Mouse (Mus musculus): ENCODE measurements around the gene Pdzrn4. TPM values are rescaled to one million over a fixed set of nuclear protein-coding genes. Genes with fewer than 3 reads are reported as not detected.

The Pdzrn4 gene
- total RNA-seq, 2 experiments from 2014 or later: 1.2 to 1.4 TPM

DNA sequence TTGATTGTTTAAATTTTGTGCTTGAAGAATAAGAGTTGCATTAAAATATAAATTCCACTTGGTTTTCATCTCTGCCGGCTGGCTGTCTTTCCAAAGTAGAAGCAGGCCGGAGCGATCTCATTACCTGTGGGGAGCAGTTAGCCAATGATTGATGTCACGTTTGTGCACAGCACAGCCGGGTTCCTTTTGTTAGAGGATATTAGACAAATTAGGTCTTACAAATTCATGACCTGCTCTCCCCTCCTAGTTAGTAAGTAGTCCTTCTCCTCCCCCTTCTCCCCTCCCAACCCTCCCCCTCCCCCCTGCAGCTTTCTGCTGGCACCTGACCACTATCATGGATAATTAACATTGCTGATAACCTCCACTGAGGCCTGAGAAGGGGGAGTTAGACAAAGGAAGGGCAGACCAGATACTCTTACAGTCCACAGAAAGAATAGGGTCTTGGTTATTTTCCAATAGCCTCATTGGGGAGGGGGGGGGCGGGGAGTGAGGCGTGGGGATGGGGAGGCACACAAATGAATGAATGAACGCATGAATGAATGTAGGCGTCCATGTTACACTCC lies 103.7 kb downstream of the Pdzrn4 start:
- DNase-seq: no peak

- DNase-seq: no peak
These were observed 106.1 kb downstream of the Pdzrn4 start for GRCm38 (mm10) chr15:92502797-92503196.

- DNase-seq: peak; percentile 43 to 44
These were observed 112.7 kb downstream of the Pdzrn4 start for GRCm38 (mm10) chr15:92509372-92509771.

GRCm38 (mm10) chr15:92515651-92516050 lies 119.0 kb downstream of the Pdzrn4 start:
- DNase-seq: no peak

DNA sequence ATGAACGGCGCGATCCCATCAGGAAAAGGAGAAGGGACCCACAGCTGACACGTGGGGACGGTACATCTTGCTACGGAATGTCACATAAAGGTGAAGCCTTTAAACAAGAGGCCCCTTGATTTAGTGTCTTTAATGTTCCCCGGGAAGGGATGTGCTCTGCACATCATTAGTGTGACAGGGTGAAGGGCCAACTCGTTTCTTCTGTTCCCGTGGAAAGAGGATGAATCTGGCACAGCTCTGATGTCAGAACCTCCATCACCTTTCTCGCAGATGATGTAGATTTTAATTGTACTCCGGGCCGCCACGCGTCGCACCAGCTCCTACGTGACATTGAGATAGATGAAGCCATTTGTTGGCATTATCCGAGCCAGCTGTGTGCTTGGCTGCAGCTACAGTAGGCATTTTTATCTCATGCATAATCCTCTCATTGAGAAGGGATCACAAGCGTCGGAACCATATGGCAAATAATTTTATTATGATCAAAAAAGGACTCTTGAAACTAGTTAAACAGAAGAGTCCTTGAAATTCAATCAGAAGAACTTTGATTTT lies 124.1 kb downstream of the Pdzrn4 start:
- no peak for DNase-seq

DNA sequence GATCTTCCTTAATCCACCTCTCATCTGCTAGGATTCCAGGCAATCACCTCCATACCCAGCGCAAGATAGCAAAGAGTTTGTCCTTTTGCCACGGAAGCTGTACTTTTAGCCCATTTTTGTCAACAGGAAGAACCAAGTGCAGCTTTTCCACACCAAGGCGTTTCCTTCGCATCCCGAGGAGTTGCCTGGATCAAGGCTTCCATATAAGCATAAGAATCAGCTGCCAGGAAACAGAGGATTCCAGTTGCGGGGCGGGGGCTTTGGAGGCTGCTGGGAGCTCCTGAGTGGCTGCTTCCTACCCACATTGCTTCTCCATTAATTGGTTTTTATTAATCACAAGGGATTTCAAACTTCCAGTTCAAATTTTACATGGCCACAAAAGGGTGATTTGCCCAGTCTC lies 125.0 kb downstream of the Pdzrn4 start:
- DNase-seq: no peak

GRCm38 (mm10) chr15:92524917-92525316 lies 128.2 kb downstream of the Pdzrn4 start:
- DNase-seq: no peak

- DNase-seq: no peak
These were observed 128.7 kb downstream of the Pdzrn4 start for GRCm38 (mm10) chr15:92525416-92525815.

- DNase-seq: peak in 1 of 2 experiments; percentile 34
These were observed 130.1 kb downstream of the Pdzrn4 start for GRCm38 (mm10) chr15:92526731-92527130.

DNA sequence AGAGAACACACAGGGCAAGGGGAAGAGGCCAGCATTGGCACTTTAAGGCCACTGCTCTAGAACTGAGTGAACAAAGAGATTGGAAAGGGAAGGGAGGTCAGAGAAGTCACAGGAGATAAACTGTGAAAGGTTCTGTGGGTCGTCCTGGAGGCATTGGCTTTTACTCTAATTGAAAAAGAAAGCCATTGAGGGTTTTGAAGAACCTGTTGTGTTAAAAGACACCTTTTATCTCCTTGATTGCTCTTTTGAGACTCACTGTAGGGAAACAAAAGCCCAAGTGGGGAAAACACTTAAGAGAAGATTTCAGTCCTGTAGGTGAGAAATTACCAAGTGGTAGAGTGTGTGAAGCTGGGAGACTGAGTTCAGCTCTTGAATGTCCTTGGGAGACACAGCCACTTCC lies 146.6 kb downstream of the Pdzrn4 start:
- DNase-seq: no peak

- DNase-seq: no peak
These were observed 150.7 kb downstream of the Pdzrn4 start for GRCm38 (mm10) chr15:92547294-92547911.

GRCm38 (mm10) chr15:92555012-92555574 lies 158.4 kb downstream of the Pdzrn4 start:
- DNase-seq: no peak

DNA sequence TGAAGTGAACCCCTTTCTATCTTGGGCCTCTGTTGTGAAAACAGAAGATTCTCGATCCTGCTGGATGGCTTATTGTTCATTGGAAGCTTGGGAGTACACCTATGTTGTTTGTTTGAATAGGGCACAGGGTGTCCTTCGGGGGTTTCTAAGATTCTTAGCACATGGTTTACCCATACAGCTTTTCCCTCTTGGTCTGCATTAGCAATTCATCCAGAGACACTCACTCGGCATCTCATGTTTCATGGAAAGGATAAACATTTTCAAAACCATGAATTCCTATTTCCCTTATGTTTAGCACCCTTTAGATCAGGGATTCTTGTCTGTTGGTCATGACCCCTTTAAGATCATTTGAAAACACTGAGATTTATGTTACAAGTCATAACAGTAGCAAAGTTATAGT lies 159.0 kb downstream of the Pdzrn4 start:
- no peak for DNase-seq

- DNase-seq: no peak
These were observed 161.9 kb downstream of the Pdzrn4 start for GRCm38 (mm10) chr15:92558592-92558991.

- no peak for DNase-seq
These were observed 165.5 kb downstream of the Pdzrn4 start for GRCm38 (mm10) chr15:92562149-92562548.

DNA sequence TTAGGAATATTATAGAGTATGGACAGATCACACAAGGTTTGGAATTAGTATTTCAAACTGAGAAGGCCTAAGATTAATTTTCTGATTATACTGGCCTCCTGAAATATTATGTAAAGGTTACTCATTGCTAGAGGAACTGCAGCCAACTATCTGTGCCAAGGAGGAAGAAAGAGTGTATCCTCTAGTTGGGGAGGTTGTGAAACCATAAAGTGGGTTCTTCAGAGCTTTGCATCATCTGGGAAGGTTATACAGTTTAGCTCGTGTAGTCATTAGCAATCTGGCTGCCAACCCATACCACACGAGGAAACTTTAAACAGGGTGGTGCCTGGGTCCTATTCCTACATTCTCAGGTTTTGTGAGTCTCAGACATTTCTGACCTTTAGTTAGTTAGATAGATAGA lies 166.9 kb downstream of the Pdzrn4 start:
- DNase-seq: no peak

DNA sequence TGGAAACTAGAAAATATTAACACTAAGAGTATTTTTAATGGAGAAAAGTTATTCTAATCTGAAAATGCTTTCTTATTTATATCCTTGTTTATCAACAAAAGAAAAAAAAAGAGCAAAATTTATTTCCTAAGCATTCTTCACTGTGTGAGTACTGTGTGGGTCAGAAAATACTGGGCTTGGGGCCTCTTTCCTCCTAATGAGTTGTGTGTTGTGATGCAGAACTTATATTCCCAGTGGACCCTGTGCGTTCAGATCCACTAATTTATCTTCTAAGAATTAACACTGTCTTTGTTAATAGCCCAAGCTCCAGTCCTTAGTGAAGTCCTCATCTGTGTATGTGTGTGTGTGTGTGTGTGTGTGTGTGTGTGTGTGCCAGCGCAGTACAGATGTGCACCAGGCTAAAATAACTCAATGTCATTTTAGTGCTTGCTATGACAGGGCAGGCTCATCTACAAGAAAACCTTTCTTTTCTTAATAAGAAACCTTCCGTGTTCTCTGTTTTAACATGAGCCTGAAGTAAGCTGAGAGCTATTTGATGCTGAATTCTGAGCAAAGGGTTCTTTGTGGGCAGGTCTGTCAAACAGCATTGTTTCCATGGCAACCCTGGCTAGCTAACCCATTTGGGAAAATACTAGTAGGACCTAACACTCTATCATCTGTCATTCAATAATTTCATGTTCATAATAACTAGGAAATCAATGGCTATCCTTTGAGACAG lies 174.0 kb downstream of the Pdzrn4 start:
- DNase-seq: no peak

DNA sequence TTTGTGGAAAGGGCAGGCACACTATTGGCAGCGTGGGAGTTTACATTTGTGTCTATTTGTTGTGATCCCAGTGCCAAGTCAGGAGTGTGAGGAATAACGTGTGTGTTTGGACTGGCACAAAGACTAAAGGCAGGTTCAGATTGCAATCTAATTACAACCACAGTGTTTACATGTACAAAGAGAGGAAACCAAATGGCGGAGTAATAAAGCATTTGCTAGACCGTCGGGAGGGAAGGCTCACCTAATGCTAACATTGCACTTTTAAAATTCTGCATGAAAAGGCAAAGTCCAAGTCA lies 174.5 kb downstream of the Pdzrn4 start:
- DNase-seq: no peak

GRCm38 (mm10) chr15:92577476-92577875 lies 180.8 kb downstream of the Pdzrn4 start:
- DNase-seq: no peak

DNA sequence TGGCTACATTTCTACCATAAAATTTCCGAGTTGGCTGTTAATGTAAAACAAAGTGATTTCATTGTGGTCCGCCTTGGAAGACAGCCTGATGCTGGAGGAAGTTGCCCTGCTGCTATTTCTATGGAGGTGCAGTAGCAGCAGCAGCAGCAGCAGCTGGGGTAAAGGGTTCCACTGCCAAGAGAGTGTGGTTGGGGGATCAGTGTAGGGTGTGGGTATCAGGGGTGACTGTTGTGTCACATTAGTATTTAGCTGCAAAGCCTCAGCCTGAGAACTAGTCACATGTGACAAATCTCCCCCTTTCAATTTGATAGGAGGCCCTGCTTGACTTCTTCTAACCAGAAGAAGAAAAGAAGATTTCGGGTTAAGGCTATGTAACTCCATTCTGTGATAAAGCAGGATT lies 183.5 kb downstream of the Pdzrn4 start:
- DNase-seq: no peak

DNA sequence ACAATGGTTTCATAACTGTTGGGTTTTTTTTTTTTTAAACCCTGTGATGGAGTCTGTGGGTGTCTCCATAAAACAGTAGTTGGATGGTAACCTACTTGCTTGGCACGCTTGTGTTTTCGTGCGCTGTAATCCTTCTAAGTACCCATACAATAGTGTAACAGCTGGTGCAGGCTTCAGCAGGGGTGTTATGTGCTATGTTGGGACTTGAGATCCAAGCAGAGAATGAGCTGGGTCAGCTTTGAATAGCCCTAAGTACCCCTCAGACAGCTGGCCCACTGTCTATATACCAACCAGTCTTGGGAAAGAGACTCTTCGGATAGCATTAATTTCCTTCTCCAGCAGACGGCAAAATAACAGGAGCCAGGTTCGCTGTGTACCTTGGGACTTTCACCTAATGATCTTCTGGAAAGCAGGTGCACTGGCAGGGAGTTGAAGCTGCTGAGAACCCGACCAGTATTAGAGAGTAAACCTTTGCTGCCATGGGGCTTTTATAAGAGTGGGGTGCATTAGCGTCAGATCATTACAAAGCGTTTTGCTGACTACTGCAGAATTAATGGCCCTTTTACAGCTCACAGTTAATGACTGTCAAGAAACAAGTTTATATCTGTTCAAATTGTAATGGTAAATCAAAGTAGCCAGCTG lies 184.2 kb downstream of the Pdzrn4 start:
- DNase-seq: no peak

- no peak for DNase-seq
These were observed 187.9 kb downstream of the Pdzrn4 start for GRCm38 (mm10) chr15:92584357-92585138.
